Mouse (Mus musculus) brain, embryonic 18.5 days (tissue): ENCODE measurements around the gene Trim41.
A peak's percentile ranks its signal among the peaks of the same experiment; 100 is the strongest.
"Not testable (repeated sequence)": the region's sequence is repeated elsewhere in the genome, so short reads cannot be mapped to it uniquely, and the experiment has no call there.

Source experiments
- DNase-seq: peaks from one replicate; pipeline ENCODE4 v3.0.0-alpha.2; 2012; ENCODE audit warnings: low read depth, low spot score

Gene Trim41

DNA sequence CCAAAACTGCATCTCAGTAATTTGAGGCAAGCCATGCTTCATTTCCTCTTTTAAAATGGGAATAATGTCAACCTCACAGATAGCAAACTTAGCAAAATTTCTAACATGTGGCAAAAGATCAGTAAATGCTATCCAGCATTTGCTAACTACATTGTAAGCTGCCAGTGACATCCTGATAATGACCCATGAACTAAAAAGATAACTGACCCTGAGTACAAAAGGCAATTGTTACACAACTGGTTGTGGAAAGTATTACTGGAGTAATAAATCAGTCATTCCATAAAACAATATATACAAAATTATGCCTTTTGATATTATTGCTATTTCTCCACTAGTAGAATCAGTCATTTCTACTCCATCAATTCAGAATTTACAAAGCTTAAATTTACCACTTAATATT lies 3.4 kb downstream of the Trim41 start:
- no peak for DNase-seq

DNA sequence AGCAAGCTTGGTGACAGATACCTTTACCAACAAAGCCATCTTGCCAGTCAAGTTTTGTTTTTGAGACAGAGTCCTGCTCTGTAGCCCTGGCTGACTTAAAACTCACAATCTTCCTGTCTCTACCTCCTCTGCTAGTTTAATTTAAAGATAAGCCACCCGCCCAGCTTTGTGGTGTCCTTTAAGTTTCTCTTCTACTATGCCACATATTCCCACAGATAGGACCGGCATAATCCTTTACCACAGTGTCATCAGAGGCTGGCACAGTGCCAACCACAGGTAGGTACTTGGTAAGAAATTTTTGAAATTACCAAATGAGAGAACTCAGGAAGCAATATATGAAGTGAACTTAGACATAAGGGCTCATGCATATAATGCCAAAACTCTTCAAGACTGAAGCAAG lies 7.0 kb downstream of the Trim41 start:
- no peak for DNase-seq

- no peak for DNase-seq
Measured at GRCm38 (mm10) chr11:48809434-48809830, 7.7 kb downstream of the Trim41 start.

GRCm38 (mm10) chr11:48808737-48809433 lies 8.3 kb downstream of the Trim41 start:
- DNase-seq = no peak

- DNase-seq = no peak
Measured at GRCm38 (mm10) chr11:48808304-48808646, 8.9 kb downstream of the Trim41 start.

DNA sequence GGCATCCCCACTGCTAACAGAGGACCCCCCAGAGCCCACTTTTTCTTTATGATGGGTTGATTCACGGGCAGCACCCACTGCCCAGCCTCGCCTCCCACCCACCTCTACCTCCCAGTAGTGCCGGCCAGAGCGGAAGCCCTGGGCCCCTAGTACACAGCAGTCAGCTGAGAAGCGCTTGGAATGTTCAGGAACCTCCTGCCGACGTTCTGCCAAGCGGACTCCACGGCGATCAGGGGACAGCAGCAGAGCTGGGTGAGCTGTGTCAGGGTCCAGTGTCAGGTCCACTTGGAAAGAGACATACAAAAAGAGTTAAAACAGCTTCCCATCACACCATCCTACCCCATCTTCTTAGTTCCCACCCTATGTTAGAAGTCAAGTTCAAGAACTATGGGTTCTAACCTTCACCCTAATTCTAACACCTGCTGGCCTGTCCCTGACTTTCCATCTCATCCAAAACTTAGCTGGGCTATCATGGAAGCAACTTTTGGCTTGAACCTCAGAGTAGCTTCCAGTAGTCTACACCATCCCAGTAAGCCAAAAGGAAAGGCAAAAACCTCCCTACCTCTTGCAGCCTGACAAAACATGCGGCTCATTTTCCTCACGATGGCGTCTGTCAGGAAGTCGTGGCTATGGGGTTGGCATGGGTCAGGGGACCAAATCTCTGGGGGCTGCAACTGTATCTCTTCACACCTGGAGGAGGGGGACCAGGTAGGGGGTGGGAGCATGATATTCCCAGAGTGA lies 9.4 kb downstream of the Trim41 start:
- DNase-seq = no peak

DNA sequence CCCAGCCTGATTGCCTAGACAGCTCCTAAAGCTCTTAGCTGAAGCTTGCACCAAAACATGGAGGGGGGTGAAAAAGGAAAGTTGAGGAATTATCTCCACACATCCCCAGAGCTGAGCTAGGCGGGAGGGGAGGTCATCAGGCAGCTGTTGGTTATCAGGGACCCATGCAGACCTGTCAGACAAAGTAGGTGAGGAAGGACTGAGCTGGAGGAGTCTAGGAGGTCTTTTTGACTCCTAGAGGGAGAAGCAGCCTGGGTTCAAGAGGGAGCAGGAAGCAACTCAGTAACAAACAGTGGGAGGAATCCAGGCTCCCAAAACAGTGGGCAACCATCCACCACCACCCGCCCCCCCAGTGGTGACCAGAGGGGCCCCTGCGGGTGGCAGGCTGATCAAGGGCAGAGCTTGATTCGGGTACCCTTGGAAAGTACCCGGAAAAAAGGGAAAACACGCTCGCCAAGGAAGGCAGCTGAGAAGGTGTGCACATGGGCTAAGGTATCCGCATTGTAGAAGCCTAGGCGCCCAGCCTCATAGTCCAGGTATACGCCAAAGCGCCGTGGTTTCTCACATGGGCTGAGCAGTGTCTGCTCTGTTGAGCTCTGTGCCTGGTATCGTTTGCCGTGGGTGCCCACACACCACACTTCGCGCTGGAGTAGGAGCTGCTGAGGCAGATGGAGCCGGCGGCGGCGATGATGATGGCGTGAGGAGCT lies 10.1 kb downstream of the Trim41 start:
- DNase-seq = no peak

- no peak for DNase-seq
Measured at GRCm38 (mm10) chr11:48804922-48805321, 12.2 kb downstream of the Trim41 start.

- no peak for DNase-seq
Measured at GRCm38 (mm10) chr11:48803988-48804387, 13.2 kb downstream of the Trim41 start.

- DNase-seq = no peak
Measured at GRCm38 (mm10) chr11:48801831-48802772, 15.1 kb downstream of the Trim41 start.

DNA sequence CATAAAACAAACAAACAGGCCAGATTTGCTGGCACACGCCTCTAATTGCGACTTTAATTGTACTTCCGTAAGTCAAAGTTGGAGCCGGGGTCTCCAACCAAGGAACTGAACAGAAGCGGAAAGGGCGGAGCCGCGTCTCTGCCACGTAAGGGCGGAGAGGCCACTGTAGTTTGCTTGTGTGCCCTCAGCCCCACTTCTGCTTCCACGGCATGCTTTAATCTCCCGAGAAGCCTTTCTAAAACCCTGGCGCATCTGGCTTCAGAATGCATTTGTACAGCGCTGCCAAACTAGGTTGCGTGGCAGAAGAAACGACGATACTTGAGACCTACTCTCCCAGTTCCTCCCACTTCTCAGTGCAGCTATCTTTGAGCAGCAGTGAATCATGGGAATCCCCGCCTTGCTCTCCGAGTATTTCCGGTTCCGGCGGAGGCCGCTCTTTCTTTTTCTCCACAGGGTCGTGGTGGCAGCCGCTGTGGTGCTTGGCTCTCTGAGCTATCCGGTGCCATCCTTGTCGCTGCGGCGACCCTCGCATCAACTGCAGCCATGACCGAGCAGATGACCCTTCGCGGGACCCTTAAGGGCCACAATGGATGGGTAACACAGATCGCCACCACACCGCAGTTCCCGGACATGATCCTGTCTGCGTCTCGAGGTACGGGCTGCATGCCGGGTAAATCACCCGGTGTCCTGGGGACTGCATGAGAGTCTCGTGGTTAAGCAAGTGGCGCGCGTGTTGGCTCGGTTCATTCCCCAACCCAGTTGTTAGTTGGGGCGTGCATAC lies 17.0 kb downstream of the Trim41 start, which contains the start of gene Rack1:
Gene Rack1 (plus strand): TSS at position 412 of the 781 bp plus-strand sequence.
- DNase-seq = peak; percentile 88

DNA sequence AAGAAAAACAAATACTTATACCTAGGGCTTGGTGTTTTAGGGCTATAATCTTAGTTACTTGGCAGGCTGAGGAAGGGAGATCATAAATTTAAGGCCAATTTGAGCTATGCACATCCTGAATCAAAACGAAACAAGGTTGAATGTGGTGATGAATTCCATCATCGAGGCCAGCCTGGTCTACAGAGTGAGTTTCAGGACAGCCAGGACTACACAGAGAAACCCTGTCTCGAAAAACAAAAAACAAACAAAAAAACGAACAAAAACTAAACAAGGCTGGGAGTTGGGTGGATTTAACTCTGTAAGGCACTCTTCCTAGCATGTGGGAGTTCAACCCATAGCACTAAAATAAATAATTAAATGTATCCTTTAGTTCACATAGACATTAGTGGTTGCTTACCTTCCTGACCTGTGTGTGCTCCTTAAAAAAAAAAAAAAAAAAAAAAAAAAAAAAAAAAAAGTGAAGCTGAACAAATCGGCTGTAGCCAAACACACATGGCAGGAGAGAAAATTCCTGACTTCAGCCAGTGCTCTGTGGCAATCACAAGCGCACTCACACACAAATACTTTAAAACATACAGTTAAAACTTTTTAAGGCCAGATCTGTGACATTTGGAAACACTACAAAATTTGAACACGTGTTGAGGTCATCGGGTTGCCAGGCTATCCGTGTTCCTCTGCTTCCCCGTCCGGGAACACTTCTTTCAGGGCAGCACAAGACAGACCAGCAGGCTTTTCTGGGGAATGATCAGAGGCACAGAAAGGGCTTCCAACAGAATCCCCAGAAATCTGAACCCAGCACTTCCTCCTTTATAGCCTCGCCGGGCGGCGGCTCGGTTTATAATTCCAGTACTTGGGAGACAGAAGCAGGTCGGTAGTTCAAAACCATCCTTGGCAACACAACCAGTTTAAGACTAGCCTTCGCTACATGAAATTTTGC lies 17.9 kb downstream of the Trim41 start:
- DNase-seq = no peak

DNA sequence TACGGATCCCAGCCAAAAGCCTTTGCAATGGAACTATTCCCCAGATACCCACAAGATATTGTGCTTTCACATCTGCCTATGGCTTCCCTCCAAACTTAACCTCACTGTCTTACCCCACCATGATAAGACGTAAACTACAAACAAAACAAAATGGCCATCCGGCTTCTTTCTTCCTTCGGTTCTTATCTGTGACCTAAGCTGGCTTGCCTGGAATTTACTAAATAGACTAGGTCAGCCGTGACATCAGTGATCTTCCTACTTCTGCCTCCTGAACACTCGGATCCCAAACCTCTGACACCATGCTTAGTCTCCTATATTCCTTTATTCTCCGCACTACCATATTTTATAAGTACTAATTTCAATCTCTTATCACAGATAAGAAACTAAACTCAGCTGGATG lies 18.8 kb downstream of the Trim41 start:
- no peak for DNase-seq

GRCm38 (mm10) chr11:48797287-48797686 lies 19.9 kb downstream of the Trim41 start:
- DNase-seq = no peak

DNA sequence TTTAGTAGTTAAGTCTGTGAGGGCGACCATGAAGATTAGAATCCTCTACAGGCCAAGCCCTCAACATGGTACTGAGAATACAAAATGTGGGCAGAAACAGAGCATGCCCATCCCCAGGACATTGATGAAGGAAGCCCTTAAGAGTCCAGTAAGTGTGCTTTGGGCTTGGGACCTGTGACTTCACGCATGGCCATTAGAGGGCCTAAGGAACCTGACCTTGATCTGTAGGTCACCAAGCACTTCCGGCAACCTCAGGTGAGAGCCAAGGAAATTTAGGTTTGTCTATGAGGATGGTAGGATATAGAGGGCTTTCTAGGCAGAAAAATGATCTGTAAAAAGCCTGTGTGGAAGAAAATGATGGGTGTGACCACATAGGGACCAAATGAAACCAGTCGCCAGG lies 20.9 kb downstream of the Trim41 start:
- DNase-seq = no peak

- no peak for DNase-seq
Measured at GRCm38 (mm10) chr11:48795221-48795620, 21.9 kb downstream of the Trim41 start.

GRCm38 (mm10) chr11:48793184-48793583 lies 24.0 kb downstream of the Trim41 start:
- DNase-seq = no peak

- DNase-seq = not testable (repeated sequence)
Measured at GRCm38 (mm10) chr11:48791894-48792293, 25.3 kb downstream of the Trim41 start.

DNA sequence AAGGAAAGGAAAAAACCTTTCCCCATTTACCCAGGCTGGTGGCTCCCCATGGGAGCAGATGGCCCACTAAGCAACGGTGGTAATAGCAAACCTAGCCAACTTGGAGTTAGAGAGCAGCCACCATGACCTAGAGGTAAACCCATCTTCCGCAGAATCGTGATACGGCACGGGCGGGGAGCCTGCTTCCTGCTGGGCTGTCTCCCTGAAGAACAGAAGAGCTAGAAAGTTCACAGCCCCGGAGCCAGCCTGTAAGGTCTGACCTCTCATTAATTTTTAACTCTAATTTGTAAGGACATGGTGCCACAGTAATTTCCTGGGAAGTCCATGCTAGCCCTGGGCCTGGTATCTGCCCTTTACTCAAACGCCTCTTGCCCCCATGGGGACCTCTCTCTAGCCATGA lies 26.2 kb downstream of the Trim41 start:
- DNase-seq = no peak
